Mouse (Mus musculus): ENCODE measurements around the gene 2510009E07Rik.

DNA sequence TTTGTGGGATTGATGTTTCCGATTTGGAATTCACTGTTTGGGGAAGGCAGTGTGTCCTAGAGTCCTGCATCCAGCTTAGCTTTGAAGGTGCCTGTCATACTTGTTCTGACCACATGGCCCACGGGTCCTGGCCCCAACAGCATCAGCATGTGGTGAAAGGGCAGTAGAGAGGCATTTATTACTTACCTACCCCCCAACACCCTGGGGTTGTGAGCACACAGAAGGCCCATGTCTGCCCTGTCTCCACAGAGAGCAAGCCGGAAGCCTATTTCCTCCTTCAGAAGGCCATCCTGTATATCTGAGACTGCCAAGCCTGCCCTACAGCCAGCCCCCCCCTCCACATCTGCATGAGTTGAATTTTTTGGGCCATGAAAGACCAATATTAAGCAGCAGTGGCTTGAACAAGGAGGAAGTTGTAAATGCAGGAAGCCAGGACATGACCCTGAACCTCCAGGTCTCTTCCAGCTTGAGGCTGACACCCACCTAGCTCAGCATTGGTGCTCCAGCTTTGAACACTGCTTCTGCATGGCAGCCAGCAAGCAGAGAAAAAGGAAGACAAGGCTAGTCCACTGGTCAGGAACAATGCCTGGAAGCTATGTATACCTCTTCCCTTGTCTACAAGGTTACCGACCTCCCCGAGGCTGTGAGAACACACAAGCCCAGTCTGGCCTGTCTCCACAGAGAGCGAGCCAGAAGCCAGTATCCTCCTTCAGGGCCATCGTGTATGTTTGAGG is 53.5 kb downstream of the 2510009E07Rik start:
- TF ChIP-seq CTCF (IDR thresholded peaks at IDR 0.05; ENCODE audit: control insufficient read depth, insufficient read depth, insufficient replicate concordance, low read depth, low read length) (no peak), POLR2A (IDR thresholded peaks at IDR 0.05; ENCODE audit: control insufficient read depth, low read depth, low read length) (no peak)

Measured in testis, adult 2 months (tissue).